Mouse (Mus musculus): ENCODE measurements around the gene Zswim3. TPM values are rescaled to one million over a fixed set of nuclear protein-coding genes. Genes with fewer than 3 reads are reported as not detected.

Gene Zswim3
- total and polyA plus RNA-seq, 2 experiments from 2014 or later: 5.2 to 6.7 TPM

GRCm38 (mm10) chr2:164781876-164782275, 23.0 kb upstream of the Zswim3 start:
- ATAC-seq: no peak
- DNase-seq: no peak
- Histone ChIP-seq H3K27me3 (ENCODE audit: insufficient read depth, low read length) (no peaks in the 10 kb centered on the region), H3K9ac (no peak overlapping the region), H3K36me3 (ENCODE audit: insufficient read depth) (no peaks in the 10 kb centered on the region), H3K4me2 (ENCODE audit: low read depth) (no peak overlapping the region), H3K4me1 (ENCODE audit: insufficient read depth) (peaks cover 4% of the 10 kb centered on the region), H3K27ac (ENCODE audit: low read depth, low read length) (no peak overlapping the region), H3K4me3 (ENCODE audit: low read depth, low read length) (no peak overlapping the region), H3K9me3 (ENCODE audit: low read length) (no peaks in the 10 kb centered on the region)
- WGBS: 78% methylated on average over 4 of the region's 4 CpGs
- TF ChIP-seq CTCF (IDR thresholded peaks at IDR 0.05; ENCODE audit: low read depth): no peak

GRCm38 (mm10) chr2:164783926-164784581, 20.8 kb upstream of the Zswim3 start:
- WGBS: 81% methylated on average over 7 of the region's 7 CpGs
- DNase-seq: no peak

DNA sequence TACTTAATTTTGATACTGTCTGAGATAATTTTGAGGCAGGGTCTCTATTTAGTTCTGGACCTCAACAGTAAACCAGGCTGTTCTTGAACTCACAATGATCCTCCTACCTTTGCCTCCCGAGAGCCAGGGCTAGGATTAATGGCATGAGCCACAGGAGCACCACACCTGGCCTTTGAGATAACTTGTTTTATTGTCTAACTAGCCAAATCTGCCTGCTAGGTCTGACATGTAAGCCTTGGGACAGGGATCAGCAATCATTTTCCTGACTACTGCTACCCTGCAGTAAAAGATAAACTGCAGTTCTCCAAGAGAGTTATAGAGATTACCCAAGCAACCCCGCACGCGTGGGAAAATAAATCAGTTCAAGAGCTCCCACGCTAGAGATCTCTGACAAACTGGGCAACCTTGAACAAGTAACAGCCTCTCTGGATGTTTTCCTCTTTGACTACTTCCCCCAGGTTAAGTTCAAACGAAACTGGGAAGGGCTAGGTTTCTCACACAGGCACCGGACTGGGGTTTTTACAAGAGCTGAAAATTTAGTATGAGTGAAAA, 20.0 kb upstream of the Zswim3 start:
- no peak for TF ChIP-seq CTCF (IDR thresholded peaks at IDR 0.05; ENCODE audit: low read depth)
- Histone ChIP-seq H3K4me1 (ENCODE audit: insufficient read depth) (peaks cover 4% of the 10 kb centered on the region), H3K27me3 (ENCODE audit: insufficient read depth, low read length) (no peaks in the 10 kb centered on the region), H3K4me3 (ENCODE audit: low read depth, low read length) (peak overlapping the region; percentile 76), H3K27ac (ENCODE audit: low read depth, low read length) (peak overlapping the region; percentile 78), H3K9ac (peak overlapping the region; percentile 82), H3K9me3 (ENCODE audit: low read length) (no peaks in the 10 kb centered on the region), H3K4me2 (ENCODE audit: low read depth) (peak overlapping the region; percentile 89), H3K36me3 (ENCODE audit: insufficient read depth) (0 out of 2 replicates have a peak, but pooled peaks cover 3% of the 10 kb centered on the region)
- 16% methylated on average over 7 of the region's 7 CpGs for WGBS
- DNase-seq (no peak), ATAC-seq (no peak)

More at GRCm38 (mm10) chr2:164783926-164784581, 20.8 kb upstream of the Zswim3 start:
- Histone ChIP-seq H3K4me3 (ENCODE audit: low read depth, low read length) (no peak overlapping the region), H3K4me1 (ENCODE audit: insufficient read depth) (peaks cover 4% of the 10 kb centered on the region), H3K36me3 (ENCODE audit: insufficient read depth) (0 out of 2 replicates have a peak, but pooled peaks cover 2% of the 10 kb centered on the region), H3K27me3 (ENCODE audit: insufficient read depth, low read length) (no peaks in the 10 kb centered on the region), H3K9me3 (ENCODE audit: low read length) (no peaks in the 10 kb centered on the region), H3K27ac (ENCODE audit: low read depth, low read length) (no peak overlapping the region), H3K4me2 (ENCODE audit: low read depth) (no peak overlapping the region), H3K9ac (no peak overlapping the region)
- ATAC-seq: no peak
- TF ChIP-seq CTCF (IDR thresholded peaks at IDR 0.05; ENCODE audit: low read depth): peak; percentile 41

GRCm38 (mm10) chr2:164785481-164786387, 19.2 kb upstream of the Zswim3 start, which contains the start of gene Snx21:
TSS of gene Snx21 (plus strand) at chr2:164785823.
- peak; percentile 71 for TF ChIP-seq CTCF (IDR thresholded peaks at IDR 0.05; ENCODE audit: low read depth)
- DNase-seq (peak; percentile 87), ATAC-seq (peak; percentile 87)
- H3K4me1 ChIP-seq (ENCODE audit: insufficient read depth): peaks cover 4% of the 10 kb centered on the region
- H3K27me3 ChIP-seq (ENCODE audit: insufficient read depth, low read length): no peaks in the 10 kb centered on the region
- peak within 1 kb of the TSS; percentile 78 for H3K27ac ChIP-seq (ENCODE audit: low read depth, low read length)
- H3K36me3 ChIP-seq (ENCODE audit: insufficient read depth): peaks cover 7% of the 10 kb centered on the region; the same call in 1 of the 2 replicates
- peak within 1 kb of the TSS; percentile 76 for H3K4me3 ChIP-seq (ENCODE audit: low read depth, low read length)
- peak within 1 kb of the TSS; percentile 89 for H3K4me2 ChIP-seq (ENCODE audit: low read depth)
- 2% methylated on average over 78 of the region's 89 CpGs for WGBS
- peak within 1 kb of the TSS; percentile 82 for H3K9ac ChIP-seq
- no peaks in the 10 kb centered on the region for H3K9me3 ChIP-seq (ENCODE audit: low read length)

DNA sequence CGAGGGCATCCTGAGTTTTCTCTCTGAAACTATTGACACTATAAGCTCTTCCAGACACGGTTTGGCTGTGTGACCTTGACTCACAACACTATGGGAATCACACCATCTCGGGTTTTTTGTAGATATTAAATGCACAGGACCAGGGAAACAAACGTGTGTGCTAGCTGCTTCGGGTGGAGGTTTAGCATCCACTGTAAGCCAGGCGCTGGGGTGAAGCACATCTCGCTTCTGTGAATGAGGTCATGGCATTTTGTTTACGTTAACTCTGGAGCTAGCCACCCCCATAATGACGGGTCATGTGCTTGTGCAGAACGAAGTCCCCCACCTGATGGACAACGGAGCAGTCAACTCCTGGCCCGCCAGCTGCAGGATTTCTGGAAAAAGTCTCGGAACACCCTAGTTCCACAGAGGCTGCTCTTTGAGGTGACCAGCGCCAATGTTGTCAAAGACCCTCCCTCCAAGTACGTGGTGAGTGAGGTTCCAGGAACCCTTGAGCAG, 18.5 kb upstream of the Zswim3 start:
- Histone ChIP-seq H3K4me2 (ENCODE audit: low read depth) (peak overlapping the region; percentile 89), H3K27me3 (ENCODE audit: insufficient read depth, low read length) (no peaks in the 10 kb centered on the region), H3K4me3 (ENCODE audit: low read depth, low read length) (peak overlapping the region; percentile 76), H3K9ac (peak overlapping the region; percentile 82), H3K36me3 (ENCODE audit: insufficient read depth) (peaks cover 12% of the 10 kb centered on the region), H3K27ac (ENCODE audit: low read depth, low read length) (peak overlapping the region; percentile 78), H3K9me3 (ENCODE audit: low read length) (no peaks in the 10 kb centered on the region), H3K4me1 (ENCODE audit: insufficient read depth) (peaks cover 4% of the 10 kb centered on the region)
- 0 out of 2 replicates have a peak, but pooled peaks have one; percentile 2 for ATAC-seq
- 8% methylated on average over 15 of the region's 15 CpGs for WGBS
- no peak for DNase-seq
- TF ChIP-seq CTCF (IDR thresholded peaks at IDR 0.05; ENCODE audit: low read depth): no peak

- Histone ChIP-seq H3K4me3 (ENCODE audit: low read depth, low read length) (peak overlapping the region; percentile 76), H3K27ac (ENCODE audit: low read depth, low read length) (no peak overlapping the region)
- 88% methylated on average over 3 of the region's 3 CpGs for WGBS
These were observed 17.9 kb upstream of the Zswim3 start for GRCm38 (mm10) chr2:164787032-164787431.

More at GRCm38 (mm10) chr2:164787032-164787431, 17.9 kb upstream of the Zswim3 start:
- Histone ChIP-seq H3K9ac (no peak overlapping the region; the same call in 1 of the 2 replicates), H3K4me2 (ENCODE audit: low read depth) (peak overlapping the region; percentile 89), H3K27me3 (ENCODE audit: insufficient read depth, low read length) (no peaks in the 10 kb centered on the region), H3K4me1 (ENCODE audit: insufficient read depth) (peaks cover 4% of the 10 kb centered on the region), H3K9me3 (ENCODE audit: low read length) (no peaks in the 10 kb centered on the region), H3K36me3 (ENCODE audit: insufficient read depth) (peaks cover 18% of the 10 kb centered on the region)
- TF ChIP-seq CTCF (IDR thresholded peaks at IDR 0.05; ENCODE audit: low read depth): no peak
- no peak for DNase-seq
- no peak for ATAC-seq
